Mouse (Mus musculus): ENCODE data around the gene Tbk1.

DNA sequence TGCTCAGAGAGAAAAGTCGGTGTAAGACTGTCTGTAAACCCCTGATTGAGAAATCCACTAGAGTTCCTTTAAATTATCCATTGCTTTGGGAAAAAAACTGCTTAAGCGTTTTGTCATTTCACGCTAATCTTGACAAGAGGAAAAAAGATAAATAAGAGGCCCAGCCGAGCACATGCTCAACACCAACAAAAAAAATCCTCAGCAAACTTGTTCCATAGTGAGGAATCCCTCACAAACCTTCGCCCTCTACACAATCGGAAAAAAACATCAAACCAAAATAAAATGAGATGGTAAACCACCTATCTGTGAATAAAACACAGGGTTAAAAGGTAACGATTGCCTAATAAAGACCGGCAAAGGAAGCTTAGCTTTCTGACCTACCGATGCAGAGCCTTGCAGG, 38.4 kb upstream of the Tbk1 start:
- no peak for TF ChIP-seq CTCF (IDR thresholded peaks at IDR 0.05; ENCODE audit: extremely low read depth, insufficient read depth, low read length)
- no peak for TF ChIP-seq POLR2A (IDR thresholded peaks at IDR 0.05; ENCODE audit: extremely low read depth, insufficient read depth, low read length)
